Mouse (Mus musculus): ENCODE data around the gene Pgs1. TPM values are rescaled to one million over a fixed set of nuclear protein-coding genes. Genes with fewer than 3 reads are reported as not detected.

Pgs1 gene
- polyA plus RNA-seq, 1 experiment from 2014 or later = 55.6 TPM

GRCm38 (mm10) chr11:117998356-117998755 lies 12.3 kb downstream of the Pgs1 start:
- no peak for DNase-seq (ENCODE audit: low spot score)

GRCm38 (mm10) chr11:117999260-117999934 lies 13.3 kb downstream of the Pgs1 start:
- no peak for DNase-seq (ENCODE audit: low spot score)

GRCm38 (mm10) chr11:118000083-118000482 lies 14.0 kb downstream of the Pgs1 start:
- DNase-seq (ENCODE audit: low spot score) = no peak

GRCm38 (mm10) chr11:118000565-118001215 lies 14.6 kb downstream of the Pgs1 start:
- DNase-seq (ENCODE audit: low spot score) = no peak

GRCm38 (mm10) chr11:118003176-118003575 lies 17.1 kb downstream of the Pgs1 start:
- no peak for DNase-seq (ENCODE audit: low spot score)

GRCm38 (mm10) chr11:118003718-118004117 lies 17.6 kb downstream of the Pgs1 start:
- DNase-seq (ENCODE audit: low spot score) = no peak

- no peak for DNase-seq (ENCODE audit: low spot score)
Observed at GRCm38 (mm10) chr11:118004217-118004616, 18.1 kb downstream of the Pgs1 start.

- DNase-seq (ENCODE audit: low spot score) = no peak
Observed at GRCm38 (mm10) chr11:118007460-118008143, 21.5 kb downstream of the Pgs1 start.

- DNase-seq (ENCODE audit: low spot score) = no peak
Observed at GRCm38 (mm10) chr11:118008144-118008805, 22.2 kb downstream of the Pgs1 start.

- DNase-seq (ENCODE audit: low spot score) = no peak
Observed at GRCm38 (mm10) chr11:118008843-118009242, 22.8 kb downstream of the Pgs1 start.

- no peak for DNase-seq (ENCODE audit: low spot score)
Observed at GRCm38 (mm10) chr11:118009865-118010571, 23.9 kb downstream of the Pgs1 start.

GRCm38 (mm10) chr11:118012595-118012994 lies 26.5 kb downstream of the Pgs1 start:
- no peak for DNase-seq (ENCODE audit: low spot score)

- DNase-seq (ENCODE audit: low spot score) = no peak
Observed at GRCm38 (mm10) chr11:118013339-118013738, 27.2 kb downstream of the Pgs1 start.

- peak; percentile 75 for DNase-seq (ENCODE audit: low spot score)
Observed at GRCm38 (mm10) chr11:118014391-118014995, 28.4 kb downstream of the Pgs1 start.

GRCm38 (mm10) chr11:118015381-118016145 lies 29.5 kb downstream of the Pgs1 start:
- DNase-seq (ENCODE audit: low spot score) = peak; percentile 69

GRCm38 (mm10) chr11:118018328-118018727 lies 32.2 kb downstream of the Pgs1 start:
- DNase-seq (ENCODE audit: low spot score) = peak; percentile 40

GRCm38 (mm10) chr11:118021806-118022205 lies 35.7 kb downstream of the Pgs1 start:
- peak; percentile 73 for DNase-seq (ENCODE audit: low spot score)

- no peak for DNase-seq (ENCODE audit: low spot score)
Observed at GRCm38 (mm10) chr11:118023475-118023874, 37.4 kb downstream of the Pgs1 start.

- DNase-seq (ENCODE audit: low spot score) = no peak
Observed at GRCm38 (mm10) chr11:118024111-118024510, 38.0 kb downstream of the Pgs1 start.

GRCm38 (mm10) chr11:118029170-118029569 lies 43.1 kb downstream of the Pgs1 start:
- DNase-seq (ENCODE audit: low spot score) = no peak

All from thymus, postnatal 0 days (tissue).